ENCODE assay signal across 7 mouse cellular contexts in genomic region chr4:133599116-133599515, GRCm38 (mm10). TPM values are rescaled to one million over a fixed set of nuclear protein-coding genes. Genes with fewer than 3 reads are reported as not detected.
A peak's percentile ranks its signal among the peaks of the same experiment; 100 is the strongest.
DNase-seq lines count a peak whose midpoint lies in the region; ATAC-seq and TF ChIP-seq lines count a peak whose summit lies in the region.

No protein-coding gene starts in this region.

- H3K79me2 ChIP-seq in liver, adult 2 months (ENCODE audit: control insufficient read depth, insufficient read depth, low read length) = no peaks in the 10 kb centered on the region

- DNase-seq in spleen, adult 2 months (ENCODE audit: low read depth in 1 of 2, low spot score in 2 of 2) = no peak
- no peak for DNase-seq in spleen, postnatal 4 days (ENCODE audit: low spot score in 2 of 2)
- DNase-seq in liver, adult 2 months (ENCODE audit: extremely low read depth, low read depth, low spot score) = no peak
- peak; percentile 38 for DNase-seq in stomach, postnatal 0 days (ENCODE audit: low spot score)
- DNase-seq in thymus, postnatal 25 days = no peak
- DNase-seq in spleen, postnatal 14 days (ENCODE audit: low spot score in 2 of 2) = no peak

- H3K27ac ChIP-seq in spleen, adult 2 months (ENCODE audit: insufficient read depth, low read length) = peak overlapping the region; percentile 62
- no peak overlapping the region for H3K27ac ChIP-seq in forebrain, embryonic 13.5 days
- no peak overlapping the region for H3K27ac ChIP-seq in liver, adult 2 months (replicated peaks; ENCODE audit: insufficient read depth, low read depth, low read length)
- peak overlapping the region; percentile 94 for H3K27ac ChIP-seq in stomach, postnatal 0 days (replicated peaks)

- ATAC-seq in forebrain, embryonic 13.5 days = no peak
- no peak for ATAC-seq in stomach, postnatal 0 days (ENCODE audit: low FRiP score, low TSS enrichment)

- peaks cover 7% of the 10 kb centered on the region for H3K36me3 ChIP-seq in spleen, adult 2 months (ENCODE audit: control insufficient read depth, insufficient read depth, low read length)
- peaks cover 10% of the 10 kb centered on the region for H3K36me3 ChIP-seq in forebrain, embryonic 13.5 days (ENCODE audit: poor library complexity, severe bottlenecking)
- no peaks in the 10 kb centered on the region for H3K36me3 ChIP-seq in liver, adult 2 months (ENCODE audit: control insufficient read depth, insufficient read depth, low read length)
- peaks cover 4% of the 10 kb centered on the region; the same call in 1 of the 2 replicates for H3K36me3 ChIP-seq in stomach, postnatal 0 days (ENCODE audit: control insufficient read depth, insufficient read depth, low read length)

- H3K27me3 ChIP-seq in spleen, adult 2 months (ENCODE audit: control insufficient read depth, insufficient read depth, low read length) = no peaks in the 10 kb centered on the region
- peaks cover 47% of the 10 kb centered on the region for H3K27me3 ChIP-seq in forebrain, embryonic 13.5 days
- H3K27me3 ChIP-seq in liver, adult 2 months (ENCODE audit: control insufficient read depth, insufficient read depth, low read length) = no peaks in the 10 kb centered on the region
- no peaks in the 10 kb centered on the region for H3K27me3 ChIP-seq in stomach, postnatal 0 days (ENCODE audit: control insufficient read depth, insufficient read depth, low read length)

- TF ChIP-seq POLR2A in spleen, adult 2 months (IDR thresholded peaks at IDR 0.05; ENCODE audit: low read depth, low read length) = no peak
- no peak for TF ChIP-seq POLR2A in liver, adult 2 months (IDR thresholded peaks at IDR 0.05; ENCODE audit: extremely low read depth, insufficient read depth, low read length)

- H3K4me3 ChIP-seq in spleen, adult 2 months (ENCODE audit: extremely low read depth, insufficient read depth, insufficient read length) = peak overlapping the region; percentile 67
- H3K4me3 ChIP-seq in forebrain, embryonic 13.5 days = peak overlapping the region; percentile 46
- H3K4me3 ChIP-seq in liver, adult 2 months (ENCODE audit: insufficient read depth, low read depth, low read length) = peak overlapping the region; percentile 63; the same call in 1 of the 2 replicates
- peak overlapping the region; percentile 53 for H3K4me3 ChIP-seq in stomach, postnatal 0 days (ENCODE audit: low read depth, low read length)

- peaks cover 14% of the 10 kb centered on the region; the same call in 1 of the 2 replicates for H3K4me1 ChIP-seq in spleen, adult 2 months (ENCODE audit: control insufficient read depth, insufficient read depth, insufficient read length)
- peaks cover 13% of the 10 kb centered on the region for H3K4me1 ChIP-seq in forebrain, embryonic 13.5 days
- H3K4me1 ChIP-seq in liver, adult 2 months (ENCODE audit: control insufficient read depth, insufficient read depth, low read length) = peaks cover 2% of the 10 kb centered on the region; the same call in 1 of the 2 replicates
- H3K4me1 ChIP-seq in stomach, postnatal 0 days (replicated peaks; ENCODE audit: control insufficient read depth, insufficient read depth) = no peaks in the 10 kb centered on the region

- no peaks in the 10 kb centered on the region for H3K9me3 ChIP-seq in forebrain, embryonic 13.5 days (replicated peaks)
- H3K9me3 ChIP-seq in stomach, postnatal 0 days (ENCODE audit: control insufficient read depth, low read length) = no peaks in the 10 kb centered on the region

- WGBS in spleen, adult 2 months = 27% methylated on average over 7 of the region's 7 CpGs
- WGBS in forebrain, embryonic 13.5 days = 26% methylated on average over 7 of the region's 7 CpGs
- WGBS in liver, adult 2 months = 20% methylated on average over 7 of the region's 7 CpGs
- 12% methylated on average over 7 of the region's 7 CpGs for WGBS in stomach, postnatal 0 days

- TF ChIP-seq CTCF in spleen, adult 2 months (IDR thresholded peaks at IDR 0.05; ENCODE audit: extremely low read depth, insufficient read depth, insufficient read length, insufficient replicate concordance) = no peak
- TF ChIP-seq CTCF in liver, adult 2 months (IDR thresholded peaks at IDR 0.05; ENCODE audit: low read depth, low read length) = no peak
- no peak for TF ChIP-seq CTCF in stomach, postnatal 0 days (IDR thresholded peaks at IDR 0.05; ENCODE audit: low read depth)

- peak overlapping the region; percentile 58 for H3K9ac ChIP-seq in forebrain, embryonic 13.5 days
- peak overlapping the region; percentile 48; the same call in 1 of the 2 replicates for H3K9ac ChIP-seq in liver, adult 2 months (ENCODE audit: low read depth, low read length)
- H3K9ac ChIP-seq in stomach, postnatal 0 days (ENCODE audit: low read length) = peak overlapping the region; percentile 57

- peak overlapping the region; percentile 69 for H3K4me2 ChIP-seq in forebrain, embryonic 13.5 days
- H3K4me2 ChIP-seq in stomach, postnatal 0 days (replicated peaks; ENCODE audit: low read depth) = peak overlapping the region; percentile 68

- no peak for TF ChIP-seq EP300 in stomach, postnatal 0 days (optimal IDR thresholded peaks at IDR 0.05)

RNA-seq across cellular contexts. Expression of gene Sfn, which starts 2.9 kb away (rescaled TPM):
- 15.5 and 26.1 TPM in 2 replicates for polyA plus RNA-seq in spleen, adult 2 months (2012; rRNA removed)
- 0.92 and 0.99 TPM in 2 replicates for polyA plus RNA-seq in forebrain, embryonic 13.5 days (2015; fragmentation: Nextera tagmentation; extraction: Ambion mirVana)
- total RNA-seq in liver, adult 2 months (2014; rRNA removed) = 0.55 and 0.81 TPM in 2 replicates
- 0.54 and 0.77 TPM in 2 replicates for polyA plus RNA-seq in liver, adult 2 months (2012; rRNA removed)
- 355 and 371 TPM in 2 replicates for polyA plus RNA-seq in stomach, postnatal 0 days (2015; fragmentation: Nextera tagmentation; extraction: Ambion mirVana)

RNA-seq across cellular contexts. Expression of gene Gpn2, which starts 15.0 kb away (rescaled TPM):
- polyA plus RNA-seq in spleen, adult 2 months (2012; rRNA removed) = 36.1 and 55.9 TPM in 2 replicates
- 25.0 and 29.5 TPM in 2 replicates for polyA plus RNA-seq in forebrain, embryonic 13.5 days (2015; fragmentation: Nextera tagmentation; extraction: Ambion mirVana)
- total RNA-seq in liver, adult 2 months (2014; rRNA removed) = 8.9 and 10.1 TPM in 2 replicates
- polyA plus RNA-seq in liver, adult 2 months (2012; rRNA removed) = 35.0 and 38.2 TPM in 2 replicates
- 13.9 and 14.8 TPM in 2 replicates for polyA plus RNA-seq in stomach, postnatal 0 days (2015; fragmentation: Nextera tagmentation; extraction: Ambion mirVana)

RNA-seq across cellular contexts. Expression of gene Gpatch3, which starts 24.6 kb away (rescaled TPM):
- polyA plus RNA-seq in spleen, adult 2 months (2012; rRNA removed) = 3.7 and 6.0 TPM in 2 replicates
- polyA plus RNA-seq in forebrain, embryonic 13.5 days (2015; fragmentation: Nextera tagmentation; extraction: Ambion mirVana) = 6.7 and 7.7 TPM in 2 replicates
- 3.8 and 4.3 TPM in 2 replicates for total RNA-seq in liver, adult 2 months (2014; rRNA removed)
- polyA plus RNA-seq in liver, adult 2 months (2012; rRNA removed) = 3.8 and 4.2 TPM in 2 replicates
- 3.6 and 3.8 TPM in 2 replicates for polyA plus RNA-seq in stomach, postnatal 0 days (2015; fragmentation: Nextera tagmentation; extraction: Ambion mirVana)

RNA-seq across cellular contexts. Expression of gene Nr0b2, which starts 45.9 kb away (rescaled TPM):
- polyA plus RNA-seq in spleen, adult 2 months (2012; rRNA removed) = 3.2 and 4.0 TPM in 2 replicates
- not detected in 2 replicates for polyA plus RNA-seq in forebrain, embryonic 13.5 days (2015; fragmentation: Nextera tagmentation; extraction: Ambion mirVana)
- total RNA-seq in liver, adult 2 months (2014; rRNA removed) = 25.7 and 52.4 TPM in 2 replicates
- polyA plus RNA-seq in liver, adult 2 months (2012; rRNA removed) = 164 and 300 TPM in 2 replicates
- polyA plus RNA-seq in stomach, postnatal 0 days (2015; fragmentation: Nextera tagmentation; extraction: Ambion mirVana) = 4.7 and 5.2 TPM in 2 replicates

RNA-seq across cellular contexts. Expression of gene Zdhhc18, which starts 50.8 kb away (rescaled TPM):
- 133 and 134 TPM in 2 replicates for polyA plus RNA-seq in spleen, adult 2 months (2012; rRNA removed)
- polyA plus RNA-seq in forebrain, embryonic 13.5 days (2015; fragmentation: Nextera tagmentation; extraction: Ambion mirVana) = 3.2 and 4.6 TPM in 2 replicates
- 8.9 and 15.5 TPM in 2 replicates for total RNA-seq in liver, adult 2 months (2014; rRNA removed)
- 18.5 and 21.3 TPM in 2 replicates for polyA plus RNA-seq in liver, adult 2 months (2012; rRNA removed)
- polyA plus RNA-seq in stomach, postnatal 0 days (2015; fragmentation: Nextera tagmentation; extraction: Ambion mirVana) = 1.6 and 3.6 TPM in 2 replicates

Comparison
In these comparisons a context has a peak if more than half of its experiments do, and no peak if none do; other contexts are left out.
1. H3K27ac ChIP-seq: peak in spleen, adult 2 months (single experiment) and stomach, postnatal 0 days (single experiment); none in forebrain, embryonic 13.5 days (single experiment) and liver, adult 2 months (single experiment).
2. RNA of gene Sfn, which starts 2.9 kb away (polyA plus RNA-seq): 355 to 371 TPM in stomach, postnatal 0 days; 15.5 to 26.1 TPM in spleen, adult 2 months, 0.92 to 0.99 TPM in forebrain, embryonic 13.5 days and 0.54 to 0.77 TPM in liver, adult 2 months; every median in the first group is over 10 times any median in the second.
3. Peak in every context shown above with its lines, with median percentiles within 50 percentile points of each other: H3K4me3 ChIP-seq and H3K9ac ChIP-seq.